Mouse (Mus musculus): ENCODE data around the gene Asb18.

DNA sequence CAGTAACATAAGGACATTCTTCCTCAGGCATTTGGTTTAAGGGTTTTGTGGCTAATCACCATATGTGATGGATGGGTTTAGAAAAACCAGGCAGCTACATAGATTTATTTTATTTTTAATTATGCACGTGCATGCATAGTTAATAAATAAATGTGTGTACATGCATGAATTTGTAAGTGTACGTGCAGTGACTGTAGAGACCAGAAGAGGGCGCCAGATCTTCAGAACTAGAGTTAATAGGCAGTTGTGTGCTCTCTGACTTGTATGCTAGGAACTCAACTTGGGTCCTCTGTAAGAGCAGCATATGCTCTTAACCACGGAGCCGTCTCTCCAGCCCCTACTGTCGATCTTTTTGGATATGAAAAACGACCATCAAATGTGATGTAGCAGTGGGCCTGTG, 1.6 kb downstream of the Asb18 start:
- TF ChIP-seq ZC3H11A (IDR thresholded peaks at IDR 0.05; ENCODE audit: low read depth, low read length) = no peak
- TF ChIP-seq CTCF (IDR thresholded peaks at IDR 0.05 in 2 of 3, conservative IDR thresholded peaks at IDR 0.05 in 1 of 3; ENCODE audit: control insufficient read depth in 1 of 3, insufficient read depth in 1 of 3, low read depth in 2 of 3, low read length in 3 of 3, poor library complexity in 1 of 3, severe bottlenecking in 1 of 3) = peak in 1 of 3 experiments; percentile 22; a peak in 2 of 6 replicates
- no peak for TF ChIP-seq ZKSCAN1 (IDR thresholded peaks at IDR 0.05; ENCODE audit: low read depth, low read length)
- no peak for TF ChIP-seq EP300 (IDR thresholded peaks at IDR 0.05; ENCODE audit: low read depth in 1 of 2, low read length in 2 of 2)
- no peak for TF ChIP-seq POLR2A (IDR thresholded peaks at IDR 0.05; ENCODE audit: control insufficient read depth in 1 of 2, insufficient read depth in 1 of 2, low read depth in 1 of 2, low read length in 2 of 2, poor library complexity in 1 of 2)
- TF ChIP-seq HCFC1 (IDR thresholded peaks at IDR 0.05; ENCODE audit: low read depth, low read length) = no peak
- TF ChIP-seq UBTF (IDR thresholded peaks at IDR 0.05; ENCODE audit: borderline replicate concordance, insufficient read depth, low read depth, low read length) = no peak
- TF ChIP-seq NRF1 (IDR thresholded peaks at IDR 0.05; ENCODE audit: insufficient read depth, low read depth, low read length, poor library complexity, severe bottlenecking) = no peak
